Mouse (Mus musculus): ENCODE measurements around the gene Dpagt1.
A peak's percentile ranks its signal among the peaks of the same experiment; 100 is the strongest.
"Not testable (repeated sequence)": the region's sequence is repeated elsewhere in the genome, so short reads cannot be mapped to it uniquely, and the experiment has no call there.

Dpagt1 gene

GRCm38 (mm10) chr9:44342173-44342572 is 16.4 kb downstream of the Dpagt1 start:
- no peak for DNase-seq

- no peak for DNase-seq
Measured at GRCm38 (mm10) chr9:44342605-44343004, 16.8 kb downstream of the Dpagt1 start.

- DNase-seq, result no peak
Measured at GRCm38 (mm10) chr9:44343290-44343689, 17.5 kb downstream of the Dpagt1 start.

GRCm38 (mm10) chr9:44343781-44344421 is 18.1 kb downstream of the Dpagt1 start, which contains the start of gene Hmbs:
Gene Hmbs (minus strand): TSS chr9:44344228.
- peak; percentile 96 for DNase-seq

- no peak for DNase-seq
Measured at GRCm38 (mm10) chr9:44345570-44346433, 20.0 kb downstream of the Dpagt1 start.

GRCm38 (mm10) chr9:44347166-44347565 is 21.3 kb downstream of the Dpagt1 start:
- DNase-seq, result no peak

- no peak for DNase-seq
Measured at GRCm38 (mm10) chr9:44347621-44348020, 21.8 kb downstream of the Dpagt1 start.

GRCm38 (mm10) chr9:44348546-44348945 is 22.7 kb downstream of the Dpagt1 start:
- no peak for DNase-seq

- no peak for DNase-seq
Measured at GRCm38 (mm10) chr9:44351396-44351795, 25.6 kb downstream of the Dpagt1 start.

GRCm38 (mm10) chr9:44352337-44352736 is 26.5 kb downstream of the Dpagt1 start:
- no peak for DNase-seq

GRCm38 (mm10) chr9:44353142-44353541 is 27.3 kb downstream of the Dpagt1 start:
- no peak for DNase-seq

- peak; percentile 56 for DNase-seq
Measured at GRCm38 (mm10) chr9:44357207-44357606, 31.4 kb downstream of the Dpagt1 start.

GRCm38 (mm10) chr9:44361190-44361917 is 35.5 kb downstream of the Dpagt1 start, which contains the start of gene Vps11:
Gene Vps11 (minus strand): TSS chr9:44361670.
- DNase-seq, result peak; percentile 98

GRCm38 (mm10) chr9:44361931-44362330 is 36.1 kb downstream of the Dpagt1 start:
- DNase-seq, result not testable (repeated sequence)

- DNase-seq, result peak; percentile 7
Measured at GRCm38 (mm10) chr9:44364480-44364879, 38.7 kb downstream of the Dpagt1 start.

- no peak for DNase-seq
Measured at GRCm38 (mm10) chr9:44373386-44373785, 47.6 kb downstream of the Dpagt1 start.

GRCm38 (mm10) chr9:44376141-44376540 is 50.3 kb downstream of the Dpagt1 start:
- DNase-seq, result no peak

GRCm38 (mm10) chr9:44377335-44377734 is 51.5 kb downstream of the Dpagt1 start:
- not testable (repeated sequence) for DNase-seq

- DNase-seq, result no peak
Measured at GRCm38 (mm10) chr9:44378153-44378730, 52.4 kb downstream of the Dpagt1 start.

GRCm38 (mm10) chr9:44379054-44379834 is 53.4 kb downstream of the Dpagt1 start, which contains the start of gene Hyou1:
Gene Hyou1 (plus strand): TSS chr9:44379490.
- DNase-seq, result peak; percentile 98

- DNase-seq, result no peak
Measured at GRCm38 (mm10) chr9:44379862-44380261, 54.0 kb downstream of the Dpagt1 start.

Measured in retina, postnatal 1 day (tissue).